Mouse (Mus musculus): Measurements from ENCODE around the gene Myo1f. TPM values are rescaled to one million over a fixed set of nuclear protein-coding genes. Genes with fewer than 3 reads are reported as not detected.

The Myo1f gene
- total and polyA plus RNA-seq, 3 experiments, result 13.6 to 27.5 (median 19.5) TPM

- Histone ChIP-seq H3K4me3 (replicated peaks in 1 of 3; ENCODE audit: low read depth in 2 of 3, low read length in 2 of 3, poor library complexity in 1 of 3) (no peak overlapping the region), H3K4me1 (ENCODE audit: control insufficient read depth in 1 of 2, insufficient read depth in 2 of 2) (peaks cover 0 to 22% of the 10 kb centered on the region in 2 experiments; a peak in 2 of 4 replicates), H3K9ac (ENCODE audit: insufficient read depth, low read depth) (no peak overlapping the region), H3K27me3 (replicated peaks) (no peaks in the 10 kb centered on the region), H3K4me2 (ENCODE audit: insufficient read depth, low read depth, poor library complexity, severe bottlenecking) (no peak overlapping the region), H3K27ac (ENCODE audit: insufficient read depth, low read depth) (no peak overlapping the region), H3K79me2 (replicated peaks; ENCODE audit: control insufficient read depth, extremely low read depth, insufficient read depth, poor library complexity, severe bottlenecking) (no peaks in the 10 kb centered on the region), H3K36me3 (replicated peaks in 1 of 2; ENCODE audit: control insufficient read depth in 1 of 2, insufficient read depth in 1 of 2, low read length in 1 of 2) (peaks cover 55 to 87% of the 10 kb centered on the region in 2 experiments), H3K9me3 (replicated peaks; ENCODE audit: low read length) (no peaks in the 10 kb centered on the region)
- no peak for DNase-seq (ENCODE audit: extremely low read depth)
- TF ChIP-seq POLR2AphosphoS2 (IDR thresholded peaks at IDR 0.05; ENCODE audit: low read depth, low read length), result no peak
- no peak for TF ChIP-seq ZNF384 (IDR thresholded peaks at IDR 0.05; ENCODE audit: low read depth, low read length)
- TF ChIP-seq HCFC1 (IDR thresholded peaks at IDR 0.05; ENCODE audit: low read depth, low read length), result no peak
- TF ChIP-seq MAZ (IDR thresholded peaks at IDR 0.05; ENCODE audit: low read depth, low read length), result no peak
- no peak for TF ChIP-seq MYC (IDR thresholded peaks at IDR 0.05; ENCODE audit: low read depth, low read length)
- no peak for TF ChIP-seq GABPA (IDR thresholded peaks at IDR 0.05; ENCODE audit: insufficient replicate concordance, low read depth, low read length)
- TF ChIP-seq ELF1 (IDR thresholded peaks at IDR 0.05; ENCODE audit: low read depth, low read length), result no peak
- TF ChIP-seq CHD1 (IDR thresholded peaks at IDR 0.05; ENCODE audit: low read depth, low read length), result no peak
- no peak for TF ChIP-seq JUN (IDR thresholded peaks at IDR 0.05; ENCODE audit: insufficient read depth, low read depth, low read length)
- no peak for TF ChIP-seq NELFE (IDR thresholded peaks at IDR 0.05; ENCODE audit: low read depth, low read length)
- no peak for TF ChIP-seq RCOR1 (conservative IDR thresholded peaks at IDR 0.05; ENCODE audit: low read depth, low read length)
- no peak for TF ChIP-seq MEF2A (IDR thresholded peaks at IDR 0.05; ENCODE audit: borderline replicate concordance, low read depth, low read length)
- TF ChIP-seq MAX (IDR thresholded peaks at IDR 0.05; ENCODE audit: low read length), result no peak
- TF ChIP-seq MXI1 (IDR thresholded peaks at IDR 0.05; ENCODE audit: low read depth, low read length), result no peak
- in situ Hi-C loops (cut with MboI; ENCODE audit: low pct_ligation_motif_present, low pct_unique_long_range_greater_than_20kb, low sequenced_read_pairs) (no loop called here), dilution Hi-C loops (cut with MboI; ENCODE audit: extremely low pct_ligation_motif_present, extremely low pct_unique_long_range_greater_than_20kb, low sequenced_read_pairs) (no loop called here)
These were observed 88.6 kb downstream of the Myo1f start for GRCm38 (mm10) chr17:33644068-33644467.

DNA sequence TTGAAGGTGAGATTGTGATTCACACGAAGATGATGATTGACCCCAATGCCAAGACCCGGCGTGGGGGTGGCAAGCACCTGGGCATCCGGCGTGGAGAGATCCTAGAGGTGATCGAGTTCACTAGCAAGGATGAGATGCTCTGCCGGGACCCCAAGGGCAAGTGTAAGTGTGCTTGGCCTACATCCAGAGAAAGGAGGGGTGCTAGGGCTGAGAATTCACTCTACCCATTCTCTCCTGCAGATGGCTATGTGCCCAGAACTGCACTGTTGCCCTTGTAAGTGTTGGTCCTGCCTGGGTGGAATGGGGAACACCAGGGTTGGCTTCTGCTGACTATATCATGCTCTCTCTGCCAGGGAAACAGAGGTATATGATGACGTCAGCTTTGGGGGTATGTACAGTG is 89.6 kb downstream of the Myo1f start:
- in situ Hi-C loops (cut with MboI; ENCODE audit: low pct_ligation_motif_present, low pct_unique_long_range_greater_than_20kb, low sequenced_read_pairs), result no loop called here
- H3K4me2 ChIP-seq (ENCODE audit: insufficient read depth, low read depth, poor library complexity, severe bottlenecking), result no peak overlapping the region
- H3K9ac ChIP-seq (ENCODE audit: insufficient read depth, low read depth), result no peak overlapping the region
- no peak for DNase-seq (ENCODE audit: extremely low read depth)
- H3K36me3 ChIP-seq (replicated peaks in 1 of 2; ENCODE audit: control insufficient read depth in 1 of 2, insufficient read depth in 1 of 2, low read length in 1 of 2), result peaks cover 65 to 97% of the 10 kb centered on the region in 2 experiments
- H3K27me3 ChIP-seq (replicated peaks), result no peaks in the 10 kb centered on the region
- no peak overlapping the region for H3K27ac ChIP-seq (ENCODE audit: insufficient read depth, low read depth)
- H3K79me2 ChIP-seq (replicated peaks; ENCODE audit: control insufficient read depth, extremely low read depth, insufficient read depth, poor library complexity, severe bottlenecking), result no peaks in the 10 kb centered on the region
- TF ChIP-seq RCOR1 (conservative IDR thresholded peaks at IDR 0.05; ENCODE audit: low read depth, low read length) (no peak), UBTF (IDR thresholded peaks at IDR 0.05; ENCODE audit: low read depth, low read length) (no peak), MAX (IDR thresholded peaks at IDR 0.05; ENCODE audit: low read length) (no peak)
- dilution Hi-C loops (cut with MboI; ENCODE audit: extremely low pct_ligation_motif_present, extremely low pct_unique_long_range_greater_than_20kb, low sequenced_read_pairs), result no loop called here
- peaks cover 0 to 16% of the 10 kb centered on the region in 2 experiments; a peak in 2 of 4 replicates for H3K4me1 ChIP-seq (ENCODE audit: control insufficient read depth in 1 of 2, insufficient read depth in 2 of 2)
- no peaks in the 10 kb centered on the region for H3K9me3 ChIP-seq (replicated peaks; ENCODE audit: low read length)
- H3K4me3 ChIP-seq (replicated peaks in 1 of 3; ENCODE audit: low read depth in 2 of 3, low read length in 2 of 3, poor library complexity in 1 of 3), result no peak overlapping the region

Measured in CH12.LX (cell line).